In the genomic region with DNA sequence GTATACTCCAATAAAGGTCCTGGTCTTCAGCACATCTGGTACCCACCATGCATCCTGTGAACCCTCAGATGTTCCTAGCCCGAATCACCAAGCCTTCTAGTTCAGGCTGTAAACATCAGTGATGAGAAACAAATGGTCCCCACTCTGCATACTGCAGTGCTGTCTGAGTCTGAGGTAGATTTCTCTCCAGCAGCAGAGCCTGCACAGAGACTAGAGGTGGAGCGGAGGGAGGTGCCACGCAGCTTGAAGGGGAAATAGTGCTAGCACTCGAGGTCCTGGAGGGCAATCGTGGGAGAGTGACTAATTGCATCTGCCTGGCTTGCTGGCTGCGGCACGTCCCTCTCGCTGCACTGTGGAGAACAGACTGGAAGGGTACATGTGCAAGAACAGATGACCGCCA, we compare ENCODE assay signal across 19 mouse cellular contexts.
DNase-seq lines count a peak whose midpoint lies in the region; ATAC-seq and TF ChIP-seq lines count a peak whose summit lies in the region.
"Had no signal": no experiment of that assay in that cellular context is flagged by ENCODE, and none has a peak within 500 bp of the region (broad histone marks: within the 10 kb centered on the region; RNA-seq: fewer than 3 reads in every experiment).

No protein-coding gene starts in this region.

- no peaks in the 10 kb centered on the region for H3K27me3 ChIP-seq in kidney, embryonic 14.5 days (ENCODE audit: control insufficient read depth, insufficient read depth, low read length)
- H3K27me3 ChIP-seq in lung, postnatal 0 days (replicated peaks; ENCODE audit: insufficient read depth, low read length), result no peaks in the 10 kb centered on the region
- peaks cover 32% of the 10 kb centered on the region for H3K27me3 ChIP-seq in embryonic facial prominence, embryonic 13.5 days
- no peaks in the 10 kb centered on the region for H3K27me3 ChIP-seq in limb, embryonic 14.5 days (ENCODE audit: control insufficient read depth, insufficient read depth, low read length)
- H3K27me3 ChIP-seq: hindbrain, embryonic 15.5 days; neural tube, embryonic 12.5 days had no signal

- 35% methylated on average over 9 of the region's 9 CpGs for WGBS in kidney, embryonic 14.5 days
- WGBS in lung, postnatal 0 days, result 36% methylated on average over 9 of the region's 9 CpGs
- 52% methylated on average over 9 of the region's 9 CpGs for WGBS in lung, adult 2 months
- 41% methylated on average over 9 of the region's 9 CpGs for WGBS in embryonic facial prominence, embryonic 13.5 days
- WGBS in limb, embryonic 14.5 days, result 26% methylated on average over 9 of the region's 9 CpGs

- TF ChIP-seq EP300 in lung, postnatal 0 days (IDR thresholded peaks at IDR 0.05), result no peak

- H3K4me3 ChIP-seq in kidney, embryonic 14.5 days (ENCODE audit: low read length), result no peak overlapping the region
- H3K4me3 ChIP-seq in lung, postnatal 0 days (ENCODE audit: low read depth, low read length), result no peak overlapping the region
- no peak overlapping the region for H3K4me3 ChIP-seq in lung, adult 2 months (replicated peaks; ENCODE audit: extremely low read depth, low read depth, low read length)
- H3K4me3 ChIP-seq in embryonic facial prominence, embryonic 13.5 days, result no peak overlapping the region
- no peak overlapping the region for H3K4me3 ChIP-seq in limb, embryonic 14.5 days (replicated peaks; ENCODE audit: low read length)
- H3K4me3 ChIP-seq: hindbrain, embryonic 15.5 days; midbrain, embryonic 15.5 days; neural tube, embryonic 12.5 days had no signal

- no peaks in the 10 kb centered on the region for H3K4me1 ChIP-seq in kidney, embryonic 14.5 days (ENCODE audit: control insufficient read depth, insufficient read depth, low read length)
- H3K4me1 ChIP-seq in lung, postnatal 0 days (ENCODE audit: insufficient read depth, low read depth, low read length), result no peaks in the 10 kb centered on the region
- H3K4me1 ChIP-seq in lung, adult 2 months (ENCODE audit: control insufficient read depth, insufficient read depth, low read length), result 0 out of 2 replicates have a peak, but pooled peaks cover 2% of the 10 kb centered on the region
- peaks cover 25% of the 10 kb centered on the region for H3K4me1 ChIP-seq in embryonic facial prominence, embryonic 13.5 days
- H3K4me1 ChIP-seq in limb, embryonic 14.5 days (ENCODE audit: control insufficient read depth, insufficient read depth, low read length), result peaks cover 3% of the 10 kb centered on the region; the same call in 1 of the 2 replicates
- H3K4me1 ChIP-seq: hindbrain, embryonic 15.5 days; midbrain, embryonic 15.5 days had no signal

- TF ChIP-seq POLR2A in lung, adult 2 months (IDR thresholded peaks at IDR 0.05; ENCODE audit: borderline replicate concordance, extremely low read depth, low read depth, low read length), result no peak
- TF ChIP-seq POLR2A in limb, embryonic 14.5 days (IDR thresholded peaks at IDR 0.05; ENCODE audit: borderline replicate concordance, extremely low read depth, insufficient read depth, insufficient read length), result no peak

- no peaks in the 10 kb centered on the region for H3K36me3 ChIP-seq in kidney, embryonic 14.5 days (ENCODE audit: control insufficient read depth, insufficient read depth, low read length)
- H3K36me3 ChIP-seq in lung, postnatal 0 days (ENCODE audit: insufficient read depth, low read length), result no peaks in the 10 kb centered on the region
- no peaks in the 10 kb centered on the region for H3K36me3 ChIP-seq in embryonic facial prominence, embryonic 13.5 days
- H3K36me3 ChIP-seq in limb, embryonic 14.5 days (ENCODE audit: control insufficient read depth, insufficient read depth, low read length), result no peaks in the 10 kb centered on the region
- H3K36me3 ChIP-seq: G1E; hindbrain, embryonic 15.5 days; midbrain, embryonic 15.5 days; neural tube, embryonic 12.5 days had no signal

- no peak overlapping the region for H3K27ac ChIP-seq in kidney, embryonic 14.5 days (ENCODE audit: low read depth, low read length)
- H3K27ac ChIP-seq in lung, postnatal 0 days (ENCODE audit: low read length), result no peak overlapping the region
- no peak overlapping the region for H3K27ac ChIP-seq in embryonic facial prominence, embryonic 13.5 days
- no peak overlapping the region for H3K27ac ChIP-seq in limb, embryonic 14.5 days (replicated peaks; ENCODE audit: low read depth, low read length)
- H3K27ac ChIP-seq: hindbrain, embryonic 15.5 days; liver, embryonic 14.5 days; midbrain, embryonic 15.5 days; neural tube, embryonic 12.5 days had no signal

- DNase-seq in kidney, adult 11 months, result no peak
- peak; percentile 31 for DNase-seq in lung, postnatal 0 days (ENCODE audit: low spot score)
- no peak for DNase-seq in lung, adult 2 months
- DNase-seq in limb, embryonic 14.5 days (ENCODE audit: low spot score), result peak; percentile 10
- DNase-seq in T-cell, adult 2 months (ENCODE audit: low spot score), result no peak
- no peak for DNase-seq in layer of hippocampus, adult 9-11 months
- DNase-seq: adrenal gland, postnatal 10 days; cerebellum, adult 18-20 months; forebrain, postnatal 0 days; gastrocnemius, postnatal 10 days; heart, postnatal 10 days; thymus, adult 18-20 months had no signal

- H3K4me2 ChIP-seq in kidney, embryonic 14.5 days (replicated peaks; ENCODE audit: low read depth, low read length), result no peak overlapping the region
- H3K4me2 ChIP-seq in lung, postnatal 0 days (replicated peaks; ENCODE audit: low read depth, low read length), result no peak overlapping the region
- no peak overlapping the region for H3K4me2 ChIP-seq in embryonic facial prominence, embryonic 13.5 days
- no peak overlapping the region for H3K4me2 ChIP-seq in limb, embryonic 14.5 days (replicated peaks; ENCODE audit: low read depth, low read length, severe bottlenecking)
- H3K4me2 ChIP-seq: hindbrain, embryonic 15.5 days; midbrain, embryonic 15.5 days; neural tube, embryonic 12.5 days had no signal

- H3K9me3 ChIP-seq in kidney, embryonic 14.5 days (ENCODE audit: control insufficient read depth, low read length), result no peaks in the 10 kb centered on the region
- H3K9me3 ChIP-seq in lung, postnatal 0 days (ENCODE audit: low read length), result no peaks in the 10 kb centered on the region
- no peaks in the 10 kb centered on the region for H3K9me3 ChIP-seq in embryonic facial prominence, embryonic 13.5 days
- no peaks in the 10 kb centered on the region for H3K9me3 ChIP-seq in limb, embryonic 14.5 days (ENCODE audit: control insufficient read depth, low read length)
- H3K9me3 ChIP-seq: G1E; hindbrain, embryonic 15.5 days; midbrain, embryonic 15.5 days; neural tube, embryonic 12.5 days had no signal

- ATAC-seq in kidney, embryonic 14.5 days (ENCODE audit: low FRiP score, low TSS enrichment), result 0 out of 2 replicates have a peak, but pooled peaks have one; percentile 52
- peak; percentile 43; the same call in 1 of the 2 replicates for ATAC-seq in lung, postnatal 0 days
- ATAC-seq in embryonic facial prominence, embryonic 13.5 days (ENCODE audit: insufficient number of reproducible peaks, insufficient read depth, low FRiP score, low TSS enrichment, low read depth), result peak; percentile 20; the same call in 1 of the 2 replicates
- no peak for ATAC-seq in limb, embryonic 14.5 days (ENCODE audit: low FRiP score, low read depth)
- ATAC-seq: forebrain, postnatal 0 days; midbrain, embryonic 15.5 days had no signal

- TF ChIP-seq CTCF in lung, postnatal 0 days (IDR thresholded peaks at IDR 0.05), result no peak
- no peak for TF ChIP-seq CTCF in lung, adult 2 months (IDR thresholded peaks at IDR 0.05; ENCODE audit: insufficient read depth, low read length)

- H3K9ac ChIP-seq in kidney, embryonic 14.5 days (ENCODE audit: low read depth, low read length), result no peak overlapping the region
- no peak overlapping the region for H3K9ac ChIP-seq in lung, postnatal 0 days (replicated peaks; ENCODE audit: low read depth)
- no peak overlapping the region for H3K9ac ChIP-seq in embryonic facial prominence, embryonic 13.5 days
- H3K9ac ChIP-seq in limb, embryonic 14.5 days (ENCODE audit: low read depth, low read length, severe bottlenecking), result no peak overlapping the region
- H3K9ac ChIP-seq: forebrain, postnatal 0 days; hindbrain, embryonic 15.5 days; liver, embryonic 14.5 days; midbrain, embryonic 15.5 days; neural tube, embryonic 12.5 days had no signal

Comparison
In these comparisons a context has a peak if more than half of its experiments do, and no peak if none do; other contexts are left out.
1. DNase-seq: peak in lung, postnatal 0 days (single experiment) and limb, embryonic 14.5 days (single experiment); none in kidney, adult 11 months (single experiment), lung, adult 2 months (single experiment), T-cell, adult 2 months (single experiment) and layer of hippocampus, adult 9-11 months (single experiment).